Mouse (Mus musculus): Measurements from ENCODE around the gene Rngtt.

DNA sequence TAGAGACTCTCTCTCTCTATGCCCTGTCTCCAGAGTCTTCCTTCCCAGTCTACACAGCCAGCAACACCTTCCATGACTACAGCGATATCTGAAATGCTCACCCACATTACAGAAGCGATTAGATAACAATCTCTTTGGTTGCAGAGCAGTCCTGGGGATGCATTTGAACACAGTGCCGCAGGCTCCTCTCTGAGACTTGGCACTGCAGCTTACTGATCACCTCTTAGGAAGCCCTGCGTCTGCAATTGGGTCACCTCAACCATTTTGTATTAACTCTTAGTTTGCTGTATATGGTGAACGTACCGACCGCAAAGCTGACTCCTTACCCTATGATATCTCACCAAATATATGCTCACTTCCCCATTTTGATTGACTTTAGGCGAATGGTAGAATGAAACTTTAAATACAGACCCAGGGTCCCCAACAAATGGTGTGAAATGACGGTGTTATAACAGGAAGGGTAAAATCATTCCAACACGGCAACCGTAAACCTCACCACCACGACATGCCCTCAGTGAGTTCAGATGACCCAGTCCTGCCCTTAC, 20.9 kb upstream of the Rngtt start:
- TF ChIP-seq POLR2A (IDR thresholded peaks at IDR 0.05; ENCODE audit: insufficient read depth, low read length): no peak
- TF ChIP-seq EP300 (IDR thresholded peaks at IDR 0.05; ENCODE audit: insufficient read depth, low read depth, low read length): no peak
- no peak for TF ChIP-seq CTCF (IDR thresholded peaks at IDR 0.05; ENCODE audit: low read depth, low read length)

Data from ES-Bruce4 (cell line).